Mouse (Mus musculus) thymus, postnatal 25 days (tissue): ENCODE measurements around the gene Cacng5.

ENCODE experiments used
- DNase-seq: peaks from one replicate; pipeline ENCODE4 v3.0.0; 2022

Gene Cacng5

DNA sequence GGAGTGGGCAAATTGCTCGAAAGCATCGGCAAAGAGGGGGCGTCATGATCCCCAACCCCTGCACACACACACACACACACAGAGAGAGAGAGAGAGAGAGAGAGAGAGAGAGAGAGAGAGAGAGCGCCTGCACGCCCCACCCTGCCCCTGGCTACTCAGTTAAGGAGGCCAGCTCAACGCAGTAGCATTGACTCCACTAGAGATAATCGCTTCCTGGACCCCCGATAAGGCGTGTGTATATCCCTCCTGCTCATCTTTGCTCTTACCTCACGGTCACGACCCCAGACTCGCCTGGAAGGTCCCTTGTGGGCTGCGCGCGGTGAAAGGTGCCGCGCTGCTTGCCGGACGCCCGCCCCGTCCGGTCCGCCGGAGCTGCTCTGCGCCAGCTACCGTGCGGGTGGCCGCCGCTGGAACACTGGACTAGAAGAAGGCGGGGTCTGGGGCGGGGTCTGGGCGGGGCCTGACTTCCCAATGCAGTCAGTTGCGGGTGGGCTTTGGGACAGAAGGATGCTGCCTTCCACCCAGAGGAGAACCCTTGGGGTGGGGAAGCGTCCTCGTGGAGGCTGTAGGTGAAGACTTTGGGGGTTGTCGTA, at the start of gene Cacng5:
Gene Cacng5 (minus strand): TSS at position 422 of the 593 bp plus-strand sequence.
- no peak for DNase-seq

DNA sequence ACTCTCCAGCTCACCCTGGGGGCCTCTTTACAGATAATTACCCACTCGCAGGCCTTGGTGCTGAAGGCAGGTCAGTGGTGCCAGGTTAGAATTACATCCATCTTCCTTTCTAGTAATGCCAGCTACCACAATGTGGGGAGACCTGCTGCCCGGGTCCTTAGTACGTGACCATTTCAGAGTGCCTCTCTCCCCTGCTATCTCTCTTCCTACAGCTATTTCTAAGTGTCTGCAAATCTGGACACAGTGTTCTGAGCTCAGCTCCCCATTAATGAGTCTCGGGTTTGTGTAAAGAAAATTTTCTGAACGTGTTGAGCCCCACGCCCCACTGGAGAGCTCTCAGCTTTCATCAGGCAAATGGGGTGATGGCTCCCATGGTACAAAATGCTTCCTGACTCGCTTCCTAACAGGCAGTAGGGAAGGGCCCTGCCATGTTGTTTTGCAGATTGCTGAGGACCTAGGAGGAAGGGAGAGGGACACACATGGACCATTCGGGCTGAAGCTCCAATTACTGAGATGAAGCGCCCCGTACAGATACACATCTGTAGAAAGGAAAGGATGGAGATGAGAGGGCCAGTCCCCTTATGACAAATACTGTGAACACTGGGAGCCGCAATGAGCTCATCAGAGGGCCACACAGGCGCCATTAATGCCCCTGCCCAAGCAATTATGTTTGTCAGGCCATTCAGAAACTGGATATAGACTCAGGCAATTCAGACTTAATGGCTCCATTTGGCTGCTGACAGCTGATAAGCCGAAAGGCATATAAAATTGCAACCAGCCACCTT, 42.9 kb upstream of the Cacng5 start:
- DNase-seq = no peak

DNA sequence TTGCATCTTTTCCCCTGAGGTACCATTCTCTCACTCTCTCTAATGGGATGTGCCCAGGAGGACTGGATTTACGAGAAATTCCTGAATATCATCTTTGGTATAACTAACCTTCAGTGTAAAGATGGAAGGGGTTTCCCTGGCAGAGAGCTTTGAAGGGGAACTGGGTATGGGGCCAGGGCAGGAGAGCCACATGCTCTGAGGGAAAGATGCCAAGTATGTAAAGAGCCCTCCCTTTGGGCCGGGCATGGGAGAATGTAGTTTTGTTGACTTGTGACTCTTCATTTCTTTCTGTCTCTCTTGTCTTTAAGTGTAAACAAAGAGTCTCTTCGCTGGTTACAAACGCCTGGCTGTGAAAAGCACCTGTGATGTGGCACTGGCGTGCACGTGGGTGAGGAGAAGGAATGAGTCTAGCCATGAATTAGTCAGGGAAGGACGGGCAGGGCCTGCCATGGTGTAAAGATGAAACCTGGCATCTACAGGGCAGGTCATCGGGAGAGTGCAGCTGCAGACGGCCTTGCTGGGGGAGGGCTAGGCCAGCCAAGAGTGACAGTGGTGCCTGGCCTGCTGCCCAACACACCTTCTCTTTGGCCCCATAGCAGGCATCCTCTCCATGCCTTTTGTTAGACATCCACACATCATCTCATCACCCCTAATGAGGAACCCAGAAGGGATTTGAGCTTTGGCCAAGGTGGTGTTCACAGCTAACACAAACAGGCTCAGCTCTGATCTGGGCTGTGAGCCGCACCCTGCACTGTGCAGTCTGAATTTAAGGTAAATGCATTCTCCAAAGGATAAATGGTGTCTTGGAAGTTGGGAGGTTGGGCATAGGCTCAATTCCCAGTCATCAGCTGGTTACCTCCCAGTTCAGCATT, 40.6 kb upstream of the Cacng5 start:
- DNase-seq = no peak

DNA sequence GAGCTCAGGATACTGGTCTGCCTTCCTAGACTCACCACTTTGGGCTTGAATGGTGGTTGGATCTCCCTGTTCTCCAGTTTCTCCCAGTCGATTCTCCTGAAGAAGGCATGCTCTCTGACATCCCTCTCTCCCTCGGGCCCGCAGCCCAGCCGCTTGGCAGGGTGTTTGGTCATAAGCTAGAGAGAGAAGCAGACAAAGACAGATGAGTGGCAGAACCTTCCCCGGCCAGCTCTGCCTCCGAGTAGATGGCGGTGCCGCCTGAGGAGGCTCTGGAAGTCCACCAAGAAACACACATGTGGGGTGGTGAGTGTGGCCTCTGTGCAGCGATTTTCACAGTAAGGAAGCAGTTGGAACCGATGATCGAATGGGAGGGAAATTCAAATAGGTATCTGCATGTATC, 36.6 kb upstream of the Cacng5 start:
- no peak for DNase-seq

DNA sequence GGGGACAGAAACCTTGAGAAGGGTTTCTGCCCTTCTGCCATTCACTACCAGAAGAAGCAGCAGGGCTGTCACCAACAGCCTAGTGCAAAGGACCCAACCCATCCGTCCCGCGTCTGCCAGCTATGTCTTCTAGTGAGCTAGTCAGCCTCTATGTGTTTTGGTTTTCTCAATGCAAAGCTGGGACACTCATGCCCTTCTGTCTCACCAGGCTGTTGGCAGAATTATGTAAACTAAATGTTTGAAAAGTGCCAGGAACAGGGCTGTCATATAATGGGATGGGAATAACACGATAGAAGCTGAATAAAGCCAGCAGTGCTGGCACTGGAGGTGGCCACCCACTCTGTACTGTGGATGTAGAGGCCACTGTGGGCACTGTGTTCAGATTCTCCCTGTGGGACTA, 35.8 kb upstream of the Cacng5 start:
- no peak for DNase-seq

DNA sequence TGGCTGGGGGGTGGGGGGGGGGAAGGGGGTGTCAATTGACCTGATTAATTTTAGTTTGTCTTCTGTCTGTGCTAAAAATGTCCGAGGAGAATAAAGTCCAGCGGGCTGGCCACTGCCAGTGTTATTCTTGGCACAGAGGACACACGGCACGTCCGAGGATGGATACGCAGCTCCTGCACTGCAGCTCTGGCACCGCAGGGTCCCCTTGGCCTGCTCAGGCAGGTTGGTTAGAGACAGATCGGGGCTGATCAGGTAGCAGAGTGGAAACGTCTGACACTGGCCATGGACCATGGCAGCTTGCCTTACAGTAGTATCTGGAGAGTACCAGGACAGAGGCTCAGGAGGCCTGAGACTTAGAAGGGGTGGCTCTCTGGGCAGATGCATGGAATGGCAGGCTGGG, 35.4 kb upstream of the Cacng5 start:
- no peak for DNase-seq

DNA sequence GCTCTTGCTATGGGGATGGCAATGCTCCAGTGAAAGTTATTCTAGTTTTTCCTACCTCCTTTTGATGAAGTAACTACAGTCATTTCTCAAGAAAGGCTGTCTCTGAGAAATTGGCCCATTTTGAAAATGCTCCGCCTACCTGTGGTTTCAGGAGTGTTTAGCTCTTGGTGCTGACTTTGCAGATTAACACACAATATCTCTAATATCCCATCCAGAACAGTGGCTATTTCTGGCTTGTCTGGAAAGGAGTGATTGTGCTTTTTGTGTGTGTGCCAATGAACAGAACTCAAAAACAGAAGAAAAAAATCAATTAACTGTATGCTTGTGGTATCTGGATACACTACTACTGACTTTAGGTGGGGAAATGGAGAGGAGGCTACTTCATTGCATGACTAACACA, 33.1 kb upstream of the Cacng5 start:
- DNase-seq = no peak

DNA sequence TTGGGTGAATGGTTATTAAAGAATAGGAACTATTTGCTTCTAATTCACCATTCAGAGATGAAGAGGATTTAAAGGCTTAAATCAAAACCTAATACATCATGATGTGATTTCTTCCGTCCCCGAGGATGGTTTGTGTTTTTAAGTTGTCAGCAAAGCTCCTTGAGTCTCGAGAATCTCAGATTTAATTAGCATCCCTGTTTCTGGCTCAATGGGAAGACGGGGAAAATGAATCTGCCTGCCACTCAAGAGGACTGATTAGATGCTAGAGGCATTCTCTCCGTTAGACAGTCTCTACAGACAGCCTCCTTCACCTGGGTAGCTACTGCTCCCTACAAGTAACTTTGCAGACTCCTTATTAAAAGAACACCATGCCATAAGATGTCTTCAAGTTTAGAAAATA, 32.0 kb upstream of the Cacng5 start:
- DNase-seq = no peak

DNA sequence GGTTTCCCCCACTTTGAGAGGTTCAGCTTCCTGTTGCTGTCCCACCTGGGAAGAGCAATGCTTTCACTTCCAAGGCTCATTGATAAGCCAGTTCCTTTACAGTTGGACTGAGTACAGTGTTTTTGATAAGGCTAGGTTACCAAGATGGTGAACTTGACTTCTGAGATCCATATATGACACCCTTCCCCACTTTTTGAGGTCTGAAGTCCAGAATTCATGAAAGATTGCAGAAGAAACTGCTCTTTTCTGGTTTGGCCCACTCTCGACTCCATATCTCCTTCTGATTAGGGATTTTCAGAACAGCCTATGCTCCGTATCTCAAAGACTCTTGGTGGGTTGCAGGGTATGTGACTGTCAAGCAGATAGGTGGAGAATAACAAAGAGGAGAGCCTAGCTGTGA, 22.1 kb upstream of the Cacng5 start:
- DNase-seq = no peak

DNA sequence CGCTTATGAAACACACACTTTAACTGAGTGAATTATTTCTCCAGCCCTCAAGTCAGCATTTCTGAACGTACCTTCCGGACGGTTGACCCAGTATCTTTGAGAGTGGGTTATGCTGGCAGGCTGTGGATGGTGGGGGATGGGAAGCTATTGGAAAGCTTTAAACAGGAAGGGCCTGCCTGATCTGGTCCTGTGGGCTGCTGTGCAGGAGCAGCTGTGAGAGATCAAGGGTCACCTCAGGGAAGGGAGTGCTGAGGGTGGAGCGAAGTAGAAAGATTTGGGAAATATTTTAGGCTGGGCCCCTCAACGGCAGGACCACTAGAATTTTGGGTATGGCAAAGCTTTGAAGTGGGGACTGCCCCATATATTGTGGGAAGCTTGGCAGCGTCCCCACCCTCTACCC, 16.9 kb upstream of the Cacng5 start:
- DNase-seq = no peak

DNA sequence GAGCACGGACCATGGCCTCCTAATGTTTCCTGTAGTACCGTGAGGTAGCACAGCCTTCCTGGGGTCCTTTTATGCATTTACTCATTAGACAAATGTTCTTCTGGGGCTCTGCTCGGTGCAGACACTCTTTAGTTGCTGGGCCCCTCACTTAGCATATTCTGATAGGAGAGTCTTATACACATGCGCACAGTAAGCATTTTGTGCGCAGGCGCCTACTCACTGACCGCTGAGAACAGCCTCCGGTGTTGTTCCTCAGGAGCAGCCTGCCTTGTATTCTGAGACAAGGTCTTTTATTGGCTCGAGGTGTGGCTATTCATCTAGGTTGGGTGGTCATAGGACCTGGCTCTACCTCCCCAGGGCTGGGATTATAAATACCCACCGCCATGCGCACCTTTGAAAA, 16.4 kb upstream of the Cacng5 start:
- no peak for DNase-seq

DNA sequence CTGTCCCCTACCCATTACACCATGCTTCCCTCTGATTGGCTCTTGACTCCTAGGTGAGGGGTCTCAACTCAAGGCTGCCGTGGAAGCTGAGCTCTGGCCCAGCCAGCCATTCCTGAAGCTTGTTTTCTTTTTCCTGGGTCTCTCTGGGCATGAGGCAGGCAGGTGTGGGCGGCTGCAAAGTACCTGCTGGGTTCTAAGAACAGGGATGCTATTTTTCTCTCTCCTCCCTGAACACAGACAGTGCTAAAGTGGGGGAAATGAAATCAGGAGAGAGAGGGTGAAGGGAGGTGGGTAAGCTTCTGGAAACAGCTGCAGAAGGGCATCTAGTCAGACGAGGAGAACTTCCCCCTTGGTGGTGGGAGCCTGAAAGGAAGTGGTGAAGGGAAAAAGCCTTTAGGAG, 14.9 kb upstream of the Cacng5 start:
- no peak for DNase-seq

DNA sequence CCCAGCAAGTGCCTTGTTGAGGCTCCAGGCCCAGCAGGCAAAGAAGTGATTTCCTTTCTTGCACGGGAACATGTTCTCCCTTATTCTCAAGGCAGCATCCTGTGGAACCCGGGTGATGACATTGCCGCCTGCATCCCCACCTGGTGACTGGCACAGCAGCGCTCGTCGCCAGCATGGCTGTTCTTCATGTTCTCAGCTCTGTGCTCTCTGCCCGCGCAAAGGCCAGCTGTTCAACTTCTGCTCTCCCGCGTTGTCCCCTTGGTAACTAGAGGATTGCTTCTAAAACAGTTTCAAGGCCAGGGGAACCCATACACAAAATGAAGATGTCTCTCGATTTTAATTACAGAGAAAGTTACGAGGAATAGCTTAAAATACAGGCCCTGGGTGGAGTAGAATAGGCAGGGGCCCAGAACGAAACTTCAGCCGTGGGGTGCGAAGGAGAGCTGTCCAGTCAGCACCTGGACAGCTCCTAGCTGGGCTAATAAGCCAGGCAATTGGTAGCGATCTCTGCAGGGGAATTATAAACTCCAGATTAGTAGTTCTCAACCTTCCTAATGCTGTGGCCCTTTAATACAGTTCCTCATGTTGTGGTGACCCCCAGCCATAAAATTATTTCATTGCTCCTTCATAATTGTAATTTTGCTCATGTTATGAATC, 5.1 kb upstream of the Cacng5 start:
- DNase-seq = no peak

DNA sequence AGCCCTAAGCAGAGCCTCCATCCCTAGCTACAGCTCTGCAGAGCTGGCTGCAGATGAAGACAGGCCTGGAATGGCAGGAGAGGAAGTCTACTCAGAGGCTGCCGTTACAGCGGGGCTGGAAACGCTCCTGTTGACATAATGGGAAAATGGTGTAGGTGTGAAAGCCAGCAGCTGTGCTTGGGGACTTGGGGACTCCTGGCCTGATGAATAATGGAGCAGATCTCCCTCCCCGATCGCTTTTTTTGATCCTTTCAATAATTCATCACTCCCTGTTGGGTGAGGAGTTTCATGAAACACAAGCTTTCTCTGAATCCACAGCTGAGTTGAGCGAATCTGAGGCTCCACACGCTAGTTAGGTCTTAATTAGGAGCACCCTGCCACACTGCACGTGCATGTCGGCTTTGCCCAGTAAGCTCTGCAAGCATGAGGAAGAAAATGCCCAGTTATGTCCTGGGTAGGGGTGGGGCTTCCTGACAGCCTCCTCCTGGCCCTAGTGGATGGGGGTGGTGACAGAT, 2.9 kb upstream of the Cacng5 start:
- DNase-seq = no peak

DNA sequence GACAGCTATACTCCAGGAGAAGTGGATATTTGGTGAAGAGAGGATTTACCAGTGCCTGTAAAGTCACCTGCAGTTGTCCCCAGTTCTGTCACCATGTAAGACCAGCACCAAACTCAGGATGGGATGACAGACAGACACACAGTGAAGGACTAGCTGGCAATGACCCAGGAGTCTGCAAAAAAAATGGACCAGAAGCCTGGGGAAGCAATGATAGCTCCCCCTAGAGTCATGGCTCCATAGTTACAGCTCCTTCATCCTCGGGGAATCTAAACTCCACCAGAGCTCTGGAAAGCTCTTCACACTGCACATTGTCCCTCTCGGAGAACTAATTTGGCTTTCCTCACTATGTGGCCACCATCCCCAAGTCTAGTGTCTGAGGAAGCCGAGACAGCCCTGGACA, 1.5 kb downstream of the Cacng5 start:
- no peak for DNase-seq

DNA sequence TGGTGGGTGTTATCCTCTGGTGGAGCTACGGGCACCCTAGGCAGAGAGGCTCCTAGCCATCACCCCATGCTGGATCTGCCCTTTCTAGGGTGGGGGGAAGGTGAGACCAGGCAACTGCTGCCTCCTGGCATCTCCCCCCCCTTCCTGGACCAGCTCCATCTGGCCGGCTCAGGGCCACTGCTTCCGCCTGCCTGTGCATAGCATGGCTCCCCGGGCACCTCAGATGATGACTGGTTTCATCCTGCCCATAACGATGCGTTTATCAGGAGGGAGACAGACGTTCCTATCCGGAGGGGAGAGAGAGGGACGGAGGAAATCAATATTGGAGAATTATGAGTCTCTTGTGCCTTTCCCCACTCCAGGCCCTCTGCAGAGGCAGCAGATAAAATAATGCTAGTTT, 9.5 kb downstream of the Cacng5 start:
- no peak for DNase-seq

DNA sequence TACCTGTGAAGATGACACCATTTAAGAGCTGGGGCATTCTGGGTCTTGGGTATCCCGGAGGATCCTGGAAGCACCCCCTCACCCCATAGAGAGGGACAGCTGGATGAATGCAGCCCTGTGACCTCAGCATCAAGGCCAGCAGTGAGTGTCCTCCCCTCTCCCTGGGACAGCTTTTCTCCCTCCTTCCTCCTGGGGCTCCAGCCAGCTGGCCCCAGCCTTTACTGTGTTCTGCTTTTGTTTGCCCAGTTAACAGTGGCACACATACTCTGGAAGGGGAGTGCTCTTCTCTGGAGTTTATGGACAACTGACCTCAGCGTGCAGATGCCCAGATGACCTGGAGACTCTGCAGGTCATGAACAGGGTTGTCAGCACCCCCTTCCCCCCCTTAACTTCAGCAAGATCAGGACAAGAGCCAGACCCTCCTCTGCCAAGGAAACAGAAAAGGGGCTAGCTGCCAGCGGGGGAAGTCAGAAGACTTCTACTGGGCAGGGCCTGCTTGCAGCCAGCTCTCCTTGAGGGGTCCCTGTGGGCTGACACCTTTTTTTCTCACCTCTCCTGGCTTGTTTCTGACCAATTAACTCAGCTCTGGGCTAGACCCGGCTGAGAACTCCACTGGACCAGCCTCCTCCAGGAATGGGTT, 10.8 kb downstream of the Cacng5 start:
- DNase-seq = no peak

DNA sequence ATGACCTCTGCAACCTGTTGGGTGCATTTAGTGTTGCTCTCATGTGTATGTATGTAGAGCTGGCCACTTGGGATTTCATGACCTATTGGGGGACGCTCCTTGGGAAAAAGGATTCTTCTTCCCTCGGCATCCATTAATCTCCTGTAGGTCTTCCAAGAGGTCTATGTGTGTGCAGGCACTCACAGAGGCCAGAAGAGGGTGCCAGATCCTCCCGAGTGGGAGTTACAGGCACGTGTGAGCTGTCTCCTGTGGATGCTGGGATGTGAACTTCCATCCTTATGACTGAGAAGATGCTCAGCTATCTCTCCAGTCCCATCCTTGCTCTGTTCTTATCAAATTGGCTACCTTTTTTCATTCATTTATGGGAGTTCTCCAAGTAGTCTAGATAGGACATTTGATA, 14.4 kb downstream of the Cacng5 start:
- DNase-seq = no peak

DNA sequence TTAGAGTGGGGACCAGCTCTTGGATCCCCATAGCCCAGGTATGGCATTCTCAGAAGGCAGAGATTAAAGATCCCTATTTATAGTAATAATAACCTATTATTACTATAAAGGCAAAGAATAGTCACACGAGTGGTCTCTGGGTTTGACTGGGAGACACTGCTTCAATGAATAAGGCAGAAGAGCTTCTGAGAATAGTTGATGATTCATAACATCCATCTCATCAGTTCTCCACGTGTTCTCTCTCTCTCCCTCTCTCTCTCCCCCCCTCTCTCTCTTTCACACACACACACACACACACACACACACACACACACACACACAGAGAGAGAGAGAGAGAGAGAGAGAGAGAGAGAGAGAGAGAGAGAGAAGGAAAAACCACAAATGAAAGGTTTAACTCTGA, 16.2 kb downstream of the Cacng5 start:
- no peak for DNase-seq

DNA sequence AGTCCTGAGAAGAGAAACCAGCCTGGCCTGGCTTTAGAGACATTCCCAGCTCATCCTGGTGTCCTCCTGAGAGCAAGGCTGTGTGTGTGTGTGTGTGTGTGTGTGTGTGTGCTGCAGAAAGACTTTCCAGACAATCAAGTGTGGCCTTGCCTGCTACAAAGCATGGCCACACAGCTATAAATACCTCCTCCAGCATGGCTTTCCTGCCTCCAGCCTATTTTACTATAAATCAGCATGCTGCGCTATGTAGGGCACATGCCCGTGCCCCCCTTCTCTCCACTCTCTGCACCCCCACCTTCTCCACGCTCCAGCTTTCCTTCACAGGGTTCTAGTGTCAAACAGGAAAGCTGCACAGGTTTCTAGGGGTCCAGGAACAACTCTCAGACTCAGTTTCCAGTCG, 19.2 kb downstream of the Cacng5 start:
- no peak for DNase-seq

DNA sequence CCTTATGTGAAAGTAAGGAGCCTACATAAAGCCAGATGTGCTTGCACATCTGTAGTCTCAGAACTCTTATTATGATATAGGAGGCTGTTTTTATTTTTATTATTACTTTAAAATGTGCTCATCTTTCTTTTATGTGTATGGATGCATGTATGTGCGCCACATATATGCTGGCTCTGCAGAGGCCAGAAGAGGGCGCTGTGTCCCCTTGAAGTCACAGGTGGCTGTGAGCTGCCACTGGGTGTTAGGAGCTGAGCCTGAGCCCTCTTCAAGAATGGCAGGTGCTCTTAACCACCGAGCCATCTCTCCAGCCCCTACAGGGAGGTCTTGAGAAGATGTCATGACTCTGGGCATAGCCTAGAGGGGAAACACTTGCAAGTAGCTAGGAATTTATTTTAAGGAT, 23.5 kb downstream of the Cacng5 start:
- DNase-seq = no peak

DNA sequence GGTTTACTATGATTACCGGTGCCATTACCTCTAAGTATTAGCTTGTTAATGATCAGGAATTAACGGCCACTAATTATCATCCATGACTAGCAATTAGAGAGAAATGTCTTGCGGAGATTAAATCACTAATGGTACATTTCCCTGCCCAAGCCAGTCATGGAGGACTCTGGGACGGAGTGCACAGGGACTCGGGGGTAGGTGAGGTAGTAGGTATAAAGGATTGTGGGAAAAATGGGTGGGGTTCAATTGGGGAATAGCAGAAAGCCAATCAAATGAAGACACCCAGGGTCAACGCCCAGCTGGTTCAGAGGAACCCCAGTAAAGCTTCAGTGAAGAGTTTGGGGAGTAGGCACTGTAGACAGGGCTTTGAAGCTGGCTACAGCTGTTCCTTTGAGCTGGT, 27.5 kb downstream of the Cacng5 start:
- no peak for DNase-seq

DNA sequence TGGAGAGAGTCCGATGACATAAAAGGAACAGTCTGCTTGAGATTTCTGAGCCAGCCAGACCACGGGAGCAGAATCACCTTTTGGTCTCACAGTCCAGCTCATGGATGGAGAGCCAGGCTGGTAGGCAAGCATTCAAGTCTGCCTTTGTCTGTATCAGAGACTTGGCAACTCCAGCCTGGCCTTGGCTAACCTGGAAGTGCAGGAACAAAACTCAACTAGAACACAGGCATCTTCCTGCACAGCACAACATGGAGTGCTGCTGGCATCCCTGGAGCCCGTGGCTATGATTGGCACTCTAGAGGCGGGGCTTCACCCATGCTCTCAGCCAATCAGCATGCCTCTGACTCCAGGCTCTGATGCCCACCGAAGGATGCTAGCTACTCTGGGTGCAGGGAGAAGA, 38.0 kb downstream of the Cacng5 start:
- DNase-seq = no peak
